Mouse (Mus musculus) myocyte (in vitro differentiated cells): ENCODE data around the gene Rab4a. TPM values are rescaled to one million over a fixed set of nuclear protein-coding genes. Genes with fewer than 3 reads are reported as not detected.

ENCODE experiments used
- H3K27me3 ChIP-seq: one replicate; pipeline ENCODE4 v1.6.1; 2011; ENCODE audit not compliant: control insufficient read depth, insufficient read depth, insufficient read length
- H3K36me3 ChIP-seq: one replicate; pipeline ENCODE4 v1.6.1; 2011; ENCODE audit not compliant: control insufficient read depth, insufficient read depth
- H3K4me2 ChIP-seq: one replicate; pipeline ENCODE4 v1.6.1; 2011; ENCODE audit warnings: low read depth, control low read depth
- H3K4me3 ChIP-seq: one replicate; pipeline ENCODE4 v1.5.1; 2011; ENCODE audit warnings: mild to moderate bottlenecking, control low read depth, moderate library complexity
- H3K79me2 ChIP-seq: one replicate; pipeline ENCODE4 v1.6.1; 2011; ENCODE audit not compliant: control insufficient read depth, insufficient read depth
- H3ac ChIP-seq: one replicate; pipeline ENCODE4 v1.6.1; 2011; ENCODE audit not compliant: control insufficient read depth, insufficient read length
- CEBPB ChIP-seq: IDR thresholded peaks from 2 replicates; pipeline ENCODE4 v1.6.1; 2011; ENCODE audit warnings: mild to moderate bottlenecking, moderate library complexity; ENCODE audit not compliant: poor library complexity, insufficient read depth, severe bottlenecking
- E2F4 ChIP-seq: IDR thresholded peaks from one replicate; pipeline ENCODE4 v1.6.1; 2011; ENCODE audit warnings: mild to moderate bottlenecking, control low read depth, moderate library complexity; ENCODE audit not compliant: insufficient read depth
- MAX ChIP-seq: IDR thresholded peaks from one replicate; pipeline ENCODE4 v1.6.1; 2011; ENCODE audit warnings: low read depth, mild to moderate bottlenecking, control low read depth
- MYOD1 ChIP-seq, 3 experiments: IDR thresholded peaks; one replicate each; pipeline ENCODE4 v1.6.1; 2011; ENCODE audit warnings: control low read depth in 2 of 3, low read depth in 2 of 3, mild to moderate bottlenecking in 2 of 3, moderate library complexity in 1 of 3; ENCODE audit not compliant: insufficient read length in 2 of 3, control insufficient read depth in 1 of 3
- MYOG ChIP-seq, 3 experiments: IDR thresholded peaks; one replicate each; pipeline ENCODE4 v1.6.1; 2011; ENCODE audit warnings: control low read depth in 2 of 3, low read depth in 2 of 3, mild to moderate bottlenecking in 2 of 3; ENCODE audit not compliant: insufficient read length in 2 of 3, control insufficient read depth in 1 of 3, insufficient read depth in 1 of 3
- POLR2A ChIP-seq: IDR thresholded peaks from one replicate; pipeline ENCODE4 v1.6.1; 2011; ENCODE audit warnings: low read depth, mild to moderate bottlenecking, control low read depth, moderate library complexity; ENCODE audit not compliant: insufficient read length
- POLR2AphosphoS2 ChIP-seq: IDR thresholded peaks from one replicate; pipeline ENCODE4 v1.6.1; 2011; ENCODE audit warnings: low read depth, control low read depth; ENCODE audit not compliant: insufficient read length
- REST ChIP-seq: IDR thresholded peaks from one replicate; pipeline ENCODE4 v1.6.1; 2011; ENCODE audit warnings: mild to moderate bottlenecking, control low read depth, moderate library complexity; ENCODE audit not compliant: insufficient read depth, insufficient read length
- SRF ChIP-seq: IDR thresholded peaks from one replicate; pipeline ENCODE4 v1.6.1; 2011; ENCODE audit warnings: low read depth; ENCODE audit not compliant: control insufficient read depth, insufficient read length
- TCF12 ChIP-seq: IDR thresholded peaks from one replicate; pipeline ENCODE4 v1.6.1; 2011; ENCODE audit warnings: mild to moderate bottlenecking, control low read depth; ENCODE audit not compliant: poor library complexity, insufficient read depth, severe bottlenecking
- TCF3 ChIP-seq: IDR thresholded peaks from one replicate; pipeline ENCODE4 v1.6.1; 2011; ENCODE audit warnings: low read depth, control low read depth; ENCODE audit not compliant: insufficient read length
- USF1 ChIP-seq: IDR thresholded peaks from one replicate; pipeline ENCODE4 v1.6.1; 2011; ENCODE audit warnings: low read depth, mild to moderate bottlenecking, control low read depth, moderate library complexity
- polyA plus RNA-seq: library from polyadenylated mRNA; unstranded; fragments of >200 nt; fragmentation: generic; extraction: Trizol; gene quantifications from one replicate; pipeline ENCODE4 v1.2.1, GENCODE M21; 2012; ENCODE audit warnings: missing spikeins

Gene Rab4a
- polyA plus RNA-seq, 1 experiment: 24.0 TPM

GRCm38 (mm10) chr8:123859648-123860259, 54.0 kb downstream of the Rab4a start, which contains the start of gene Ccsap:
Gene Ccsap, minus strand, starts transcription at chr8:123860209.
- H3ac ChIP-seq: peak within 1 kb of the TSS; percentile 26
- H3K79me2 ChIP-seq: no peaks in the 10 kb centered on the region
- H3K27me3 ChIP-seq: peaks cover 6% of the 10 kb centered on the region
- no peak for TF ChIP-seq SRF
- TF ChIP-seq TCF12: no peak
- no peak for TF ChIP-seq MYOD1 (IDR thresholded peaks at IDR 0.05; ENCODE audit: control insufficient read depth in 1 of 3, insufficient read length in 2 of 3, low read depth in 2 of 3)
- no peak for TF ChIP-seq MYOG (IDR thresholded peaks at IDR 0.05; ENCODE audit: control insufficient read depth in 1 of 3, insufficient read depth in 1 of 3, insufficient read length in 2 of 3, low read depth in 2 of 3)
- no peak for TF ChIP-seq USF1
- no peak for TF ChIP-seq TCF3
- TF ChIP-seq POLR2AphosphoS2: no peak
- no peak for TF ChIP-seq CEBPB
- no peak for TF ChIP-seq MAX
- peak within 1 kb of the TSS; percentile 80 for H3K4me2 ChIP-seq
- no peaks in the 10 kb centered on the region for H3K36me3 ChIP-seq
- peak within 1 kb of the TSS; percentile 71 for H3K4me3 ChIP-seq

GRCm38 (mm10) chr8:123860386-123860785, 54.6 kb downstream of the Rab4a start:
- H3K4me3 ChIP-seq: peak overlapping the region; percentile 71
- peaks cover 6% of the 10 kb centered on the region for H3K27me3 ChIP-seq
- no peaks in the 10 kb centered on the region for H3K79me2 ChIP-seq

GRCm38 (mm10) chr8:123865786-123866185, 60.0 kb downstream of the Rab4a start:
- Histone ChIP-seq H3K4me3 (no peak overlapping the region), H3K79me2 (no peaks in the 10 kb centered on the region), H3ac (no peak overlapping the region), H3K4me2 (no peak overlapping the region), H3K27me3 (peaks cover 6% of the 10 kb centered on the region), H3K36me3 (no peaks in the 10 kb centered on the region)
- TF ChIP-seq REST (no peak), USF1 (no peak), TCF12 (no peak)

More at GRCm38 (mm10) chr8:123860386-123860785, 54.6 kb downstream of the Rab4a start:
- no peak overlapping the region for H3ac ChIP-seq
- peak overlapping the region; percentile 80 for H3K4me2 ChIP-seq
- H3K36me3 ChIP-seq: no peaks in the 10 kb centered on the region
- TF ChIP-seq USF1 (no peak), MAX (no peak), CEBPB (no peak), REST (no peak), POLR2AphosphoS2 (no peak), MYOG (IDR thresholded peaks at IDR 0.05; ENCODE audit: control insufficient read depth in 1 of 3, insufficient read depth in 1 of 3, insufficient read length in 2 of 3, low read depth in 2 of 3) (no peak), POLR2A (no peak), TCF3 (no peak), SRF (no peak), MYOD1 (IDR thresholded peaks at IDR 0.05; ENCODE audit: control insufficient read depth in 1 of 3, insufficient read length in 2 of 3, low read depth in 2 of 3) (no peak), E2F4 (no peak), TCF12 (no peak)

GRCm38 (mm10) chr8:123866971-123867370, 61.2 kb downstream of the Rab4a start:
- peaks cover 6% of the 10 kb centered on the region for H3K27me3 ChIP-seq
- no peaks in the 10 kb centered on the region for H3K79me2 ChIP-seq
- H3ac ChIP-seq: no peak overlapping the region
- no peaks in the 10 kb centered on the region for H3K36me3 ChIP-seq
- no peak overlapping the region for H3K4me3 ChIP-seq
- H3K4me2 ChIP-seq: peak overlapping the region; percentile 55
- no peak for TF ChIP-seq TCF3
- TF ChIP-seq MAX: no peak
- no peak for TF ChIP-seq MYOD1 (IDR thresholded peaks at IDR 0.05; ENCODE audit: control insufficient read depth in 1 of 3, insufficient read length in 2 of 3, low read depth in 2 of 3)
- TF ChIP-seq TCF12: no peak
- no peak for TF ChIP-seq E2F4
- TF ChIP-seq SRF: no peak
- TF ChIP-seq MYOG (IDR thresholded peaks at IDR 0.05; ENCODE audit: control insufficient read depth in 1 of 3, insufficient read depth in 1 of 3, insufficient read length in 2 of 3, low read depth in 2 of 3): no peak
- TF ChIP-seq REST: no peak
- TF ChIP-seq USF1: no peak
- no peak for TF ChIP-seq POLR2AphosphoS2
- no peak for TF ChIP-seq CEBPB
- TF ChIP-seq POLR2A: no peak

GRCm38 (mm10) chr8:123872048-123872447, 66.3 kb downstream of the Rab4a start:
- Histone ChIP-seq H3K4me2 (peak overlapping the region; percentile 35), H3K27me3 (no peaks in the 10 kb centered on the region), H3K4me3 (no peak overlapping the region), H3ac (no peak overlapping the region), H3K36me3 (no peaks in the 10 kb centered on the region), H3K79me2 (no peaks in the 10 kb centered on the region)
- TF ChIP-seq USF1 (peak; percentile 40), MAX (no peak), MYOD1 (IDR thresholded peaks at IDR 0.05; ENCODE audit: control insufficient read depth in 1 of 3, insufficient read length in 2 of 3, low read depth in 2 of 3) (peak in 1 of 3 experiments; percentile 34), MYOG (IDR thresholded peaks at IDR 0.05; ENCODE audit: control insufficient read depth in 1 of 3, insufficient read depth in 1 of 3, insufficient read length in 2 of 3, low read depth in 2 of 3) (peak in 1 of 3 experiments; percentile 36)
